Mouse (Mus musculus) liver, embryonic 12.5 days (tissue): ENCODE data around the gene Ccdc57. TPM values are rescaled to one million over a fixed set of nuclear protein-coding genes. Genes with fewer than 3 reads are reported as not detected.
A peak's percentile ranks its signal among the peaks of the same experiment; 100 is the strongest.

ENCODE experiments used
- ATAC-seq: fragments of 200-750 bp; cut with Nextera tagmentation; 2 replicates; pipeline ENCODE4 v1.8.0; 2017; ENCODE audit warnings: moderate number of reproducible peaks, mild to moderate bottlenecking, moderate library complexity
- H3K27ac ChIP-seq: fragments of 300-500 bp; sonication (generic); 2 replicates; pipeline ENCODE4 v1.5.1; 2016; ENCODE audit warnings: mild to moderate bottlenecking
- H3K27me3 ChIP-seq: fragments of 300-500 bp; sonication (generic); replicated peaks from 2 replicates; pipeline ENCODE4 v1.6.1; 2016; ENCODE audit warnings: mild to moderate bottlenecking, moderate library complexity
- H3K36me3 ChIP-seq: fragments of 300-500 bp; sonication (generic); 2 replicates; pipeline ENCODE4 v1.6.1; 2016; ENCODE audit warnings: mild to moderate bottlenecking, moderate library complexity
- H3K4me1 ChIP-seq: fragments of 300-500 bp; sonication (generic); 2 replicates; pipeline ENCODE4 v1.6.1; 2016
- H3K4me2 ChIP-seq: fragments of 300-500 bp; sonication (generic); 2 replicates; pipeline ENCODE4 v1.6.1; 2016; ENCODE audit warnings: mild to moderate bottlenecking, moderate library complexity
- H3K4me3 ChIP-seq: fragments of 300-500 bp; sonication (generic); 2 replicates; pipeline ENCODE4 v1.5.1; 2016; ENCODE audit warnings: mild to moderate bottlenecking, moderate library complexity
- H3K9ac ChIP-seq: fragments of 300-500 bp; sonication (generic); 2 replicates; pipeline ENCODE4 v1.6.1; 2016; ENCODE audit warnings: mild to moderate bottlenecking, moderate library complexity
- H3K9me3 ChIP-seq: fragments of 300-500 bp; sonication (generic); replicated peaks from 2 replicates; pipeline ENCODE4 v1.6.1; 2016; ENCODE audit warnings: mild to moderate bottlenecking, moderate library complexity
- WGBS: fragments of 180-500 bp; shearing (Covaris S2); methylation state at CpG from one replicate; pipeline ENCODE4 v1.1.7; 2016; ENCODE audit not compliant: insufficient replicate concordance; 5-methylcytosine and 5-hydroxymethylcytosine counted together
- polyA plus RNA-seq: library from polyadenylated mRNA; unstranded; fragments of >200 nt; fragmentation: Nextera tagmentation; extraction: Ambion mirVana; gene quantifications from 2 replicates; pipeline ENCODE4 v1.2.1, GENCODE M21; 2016

The Ccdc57 gene
- polyA plus RNA-seq, 1 experiment from 2014 or later, result 3.2 TPM

GRCm38 (mm10) chr11:120950281-120951202, 17.9 kb upstream of the Ccdc57 start:
- H3K36me3 ChIP-seq, result peaks cover 29% of the 10 kb centered on the region
- H3K27ac ChIP-seq, result peak overlapping the region; percentile 95
- H3K4me2 ChIP-seq, result peak overlapping the region; percentile 96
- H3K9ac ChIP-seq, result peak overlapping the region; percentile 95
- peak; percentile 87 for ATAC-seq
- H3K4me1 ChIP-seq, result peaks cover 70% of the 10 kb centered on the region
- no peaks in the 10 kb centered on the region for H3K9me3 ChIP-seq
- H3K4me3 ChIP-seq, result peak overlapping the region; percentile 76
- peaks cover 28% of the 10 kb centered on the region for H3K27me3 ChIP-seq
- 2% methylated on average over 39 of the region's 39 CpGs for WGBS

DNA sequence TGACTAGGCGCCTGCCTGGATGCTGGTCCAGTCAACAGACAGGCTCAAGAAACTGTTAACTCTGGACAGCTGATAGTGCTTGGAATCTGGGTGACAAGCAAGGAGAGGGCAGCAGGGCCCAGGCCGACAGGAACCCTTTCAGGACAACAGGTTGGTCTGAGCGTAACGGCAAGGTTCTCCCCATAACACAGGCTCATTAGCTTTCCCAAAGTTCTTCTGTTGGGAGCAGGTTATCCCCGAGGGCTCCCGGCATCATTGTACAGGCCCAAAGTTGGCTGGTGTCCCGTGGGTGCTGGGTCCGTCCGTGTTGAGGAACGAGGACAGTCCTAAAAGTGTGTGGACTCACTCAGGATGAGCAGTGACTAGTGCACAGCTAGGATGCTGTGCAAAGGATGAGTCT, 17.2 kb upstream of the Ccdc57 start:
- Histone ChIP-seq H3K4me1 (peaks cover 66% of the 10 kb centered on the region), H3K27me3 (peaks cover 35% of the 10 kb centered on the region), H3K9ac (peak overlapping the region; percentile 95), H3K36me3 (peaks cover 22% of the 10 kb centered on the region), H3K9me3 (no peaks in the 10 kb centered on the region), H3K4me3 (peak overlapping the region; percentile 76), H3K27ac (peak overlapping the region; percentile 95), H3K4me2 (peak overlapping the region; percentile 96)
- WGBS, result 24% methylated on average over 10 of the region's 10 CpGs
- no peak for ATAC-seq

DNA sequence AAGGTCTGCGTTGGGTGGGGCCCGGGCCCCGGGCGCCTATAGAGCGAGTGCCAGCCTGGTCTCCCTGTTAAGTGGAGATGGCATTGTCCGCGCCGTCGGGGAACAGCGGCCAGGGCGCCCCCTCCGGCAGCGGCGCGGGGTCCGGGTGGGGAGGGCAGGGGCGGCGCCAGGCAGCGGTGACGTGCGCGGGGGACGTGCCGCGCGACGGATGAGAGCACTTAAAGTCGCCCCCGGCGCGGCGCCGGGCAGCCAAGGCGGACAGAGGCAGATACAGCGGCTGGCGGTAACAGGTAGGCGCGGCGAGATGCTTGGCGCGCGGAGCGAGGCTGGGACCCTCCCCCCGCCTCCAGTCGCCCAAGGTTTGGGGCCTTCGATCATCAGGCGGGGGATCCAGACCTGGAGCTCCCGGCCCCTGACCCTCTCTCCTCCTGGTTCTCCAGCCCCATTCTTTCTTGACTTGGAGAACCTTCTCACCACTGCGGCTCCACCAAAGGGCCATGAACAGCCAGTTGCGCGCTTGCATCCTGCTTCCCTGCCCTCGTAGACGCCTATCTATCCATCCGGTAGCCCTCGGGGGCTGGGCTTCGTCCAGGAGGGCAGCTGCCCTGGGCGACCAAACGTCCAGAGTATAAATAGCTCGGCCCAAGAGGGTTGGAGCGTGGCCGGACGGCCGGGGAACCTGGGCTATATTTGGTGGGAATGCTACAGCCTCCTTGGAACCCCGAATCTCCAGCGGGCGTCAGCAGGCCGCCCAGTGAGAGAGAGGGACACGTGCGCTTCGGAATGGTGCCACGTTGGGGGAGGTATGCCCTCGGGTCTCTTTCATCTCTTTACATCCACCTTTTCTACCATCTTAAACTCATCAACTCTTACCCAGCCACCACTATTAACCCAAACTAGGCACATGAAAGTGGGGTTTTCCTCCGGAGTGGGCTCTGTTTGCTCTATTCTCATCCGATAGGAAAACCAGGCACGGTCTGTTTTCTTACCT, 16.5 kb upstream of the Ccdc57 start:
- peaks cover 41% of the 10 kb centered on the region for H3K27me3 ChIP-seq
- peak overlapping the region; percentile 76 for H3K4me3 ChIP-seq
- H3K36me3 ChIP-seq, result peaks cover 15% of the 10 kb centered on the region
- H3K4me2 ChIP-seq, result peak overlapping the region; percentile 96
- peaks cover 58% of the 10 kb centered on the region for H3K4me1 ChIP-seq
- H3K9me3 ChIP-seq, result no peaks in the 10 kb centered on the region
- peak overlapping the region; percentile 95 for H3K27ac ChIP-seq
- 2% methylated on average over 74 of the region's 75 CpGs for WGBS
- peak overlapping the region; percentile 95 for H3K9ac ChIP-seq
- peak; percentile 22 for ATAC-seq

- Histone ChIP-seq H3K27me3 (peaks cover 49% of the 10 kb centered on the region), H3K27ac (peak within 1 kb of the TSS; percentile 95), H3K4me2 (peak within 1 kb of the TSS; percentile 96), H3K9ac (peak within 1 kb of the TSS; percentile 95), H3K36me3 (peaks cover 7% of the 10 kb centered on the region; the same call in 1 of the 2 replicates), H3K4me1 (peaks cover 51% of the 10 kb centered on the region), H3K4me3 (peak within 1 kb of the TSS; percentile 76), H3K9me3 (no peaks in the 10 kb centered on the region)
- 10% methylated on average over 12 of the region's 12 CpGs for WGBS
- no peak for ATAC-seq
Measured at GRCm38 (mm10) chr11:120948328-120948727, 15.7 kb upstream of the Ccdc57 start, which contains the start of gene Slc16a3. Gene Slc16a3, plus strand, starts transcription at chr11:120948480.

DNA sequence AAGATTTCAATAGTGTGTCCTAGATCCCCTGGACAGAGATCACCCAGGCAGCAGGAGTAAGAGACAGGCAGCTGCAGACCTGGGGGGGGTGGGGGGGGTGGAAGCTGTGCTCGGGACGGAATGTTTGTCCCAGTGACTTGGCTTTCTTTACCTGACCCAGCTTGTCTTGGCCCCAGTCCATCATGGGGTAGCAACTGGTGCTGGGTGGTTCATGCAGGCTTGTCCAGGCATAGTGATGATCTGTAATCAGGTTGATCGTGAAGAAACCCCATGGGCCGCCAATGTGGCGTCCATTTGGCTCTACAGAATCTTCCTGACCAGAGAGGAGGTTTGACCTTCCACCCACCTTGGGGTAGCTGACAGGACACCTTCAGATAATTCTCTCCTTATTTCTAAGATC, 13.3 kb upstream of the Ccdc57 start:
- peaks cover 27% of the 10 kb centered on the region for H3K4me1 ChIP-seq
- H3K9ac ChIP-seq, result no peak overlapping the region
- 86% methylated on average over 5 of the region's 5 CpGs for WGBS
- no peak overlapping the region for H3K27ac ChIP-seq
- no peaks in the 10 kb centered on the region for H3K36me3 ChIP-seq
- H3K27me3 ChIP-seq, result peaks cover 50% of the 10 kb centered on the region
- no peak overlapping the region for H3K4me2 ChIP-seq
- no peaks in the 10 kb centered on the region for H3K9me3 ChIP-seq
- ATAC-seq, result no peak
- H3K4me3 ChIP-seq, result no peak overlapping the region

DNA sequence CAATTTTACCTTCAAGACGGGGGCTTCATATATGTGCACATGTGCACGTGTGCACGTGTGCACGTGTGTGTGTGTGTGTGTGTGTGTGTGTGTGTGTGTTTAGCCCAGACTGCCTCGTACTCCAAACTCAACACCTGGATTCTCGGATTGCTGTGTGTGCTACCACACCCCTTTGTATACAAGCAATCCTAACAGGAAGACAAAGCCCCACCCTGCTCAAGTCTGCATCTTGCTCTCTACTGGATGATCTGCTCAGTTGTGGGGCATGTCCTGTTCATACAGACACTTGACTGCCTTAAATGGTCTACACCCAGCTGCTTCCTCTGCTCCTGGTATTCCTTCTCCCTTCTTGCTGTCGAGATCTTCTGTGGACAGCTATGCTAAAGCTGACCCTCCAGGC, 12.6 kb upstream of the Ccdc57 start:
- Histone ChIP-seq H3K9ac (no peak overlapping the region), H3K4me2 (no peak overlapping the region), H3K9me3 (no peaks in the 10 kb centered on the region), H3K36me3 (no peaks in the 10 kb centered on the region), H3K4me3 (no peak overlapping the region), H3K27me3 (peaks cover 50% of the 10 kb centered on the region), H3K4me1 (peaks cover 23% of the 10 kb centered on the region), H3K27ac (no peak overlapping the region)
- ATAC-seq, result no peak
- 75% methylated on average over 7 of the region's 7 CpGs for WGBS

GRCm38 (mm10) chr11:120940959-120941358, 8.3 kb upstream of the Ccdc57 start:
- 84% methylated on average over 6 of the region's 6 CpGs for WGBS
- H3K4me1 ChIP-seq, result peaks cover 25% of the 10 kb centered on the region
- H3K4me3 ChIP-seq, result no peak overlapping the region
- no peak overlapping the region for H3K9ac ChIP-seq
- no peak for ATAC-seq
- H3K9me3 ChIP-seq, result no peaks in the 10 kb centered on the region
- H3K36me3 ChIP-seq, result no peaks in the 10 kb centered on the region
- H3K27ac ChIP-seq, result no peak overlapping the region
- peaks cover 25% of the 10 kb centered on the region for H3K27me3 ChIP-seq
- H3K4me2 ChIP-seq, result no peak overlapping the region

DNA sequence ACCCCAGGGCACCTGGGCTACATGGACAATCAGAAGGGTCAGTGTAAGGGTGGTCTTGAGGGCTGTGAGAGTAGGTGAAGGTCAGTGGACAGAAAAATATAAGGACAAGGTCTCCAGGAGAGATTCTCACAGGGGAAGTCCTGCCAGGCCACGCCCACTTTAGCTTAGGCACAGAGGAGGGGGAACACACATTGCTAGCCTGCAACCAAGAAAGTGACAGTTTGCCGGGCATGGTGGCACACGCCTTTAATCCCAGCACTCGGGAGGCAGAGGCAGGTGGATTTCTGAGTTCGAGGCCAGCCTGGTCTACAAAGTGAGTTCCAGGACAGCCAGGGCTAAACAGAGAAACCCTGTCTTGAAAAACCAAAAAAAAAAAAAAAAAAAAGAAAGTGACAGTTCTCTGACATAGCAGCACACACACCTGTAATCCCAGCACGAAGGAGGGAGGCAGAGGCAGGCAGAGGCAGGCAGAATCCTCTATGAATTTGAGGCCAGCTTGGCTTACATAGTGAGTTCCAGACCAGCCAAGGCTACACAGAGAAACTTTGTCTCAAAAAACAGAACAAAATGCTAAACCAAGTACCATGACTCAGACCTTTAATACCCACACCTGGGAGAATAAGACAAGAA, 7.2 kb upstream of the Ccdc57 start:
- ATAC-seq, result no peak
- 19% methylated on average over 6 of the region's 6 CpGs for WGBS

DNA sequence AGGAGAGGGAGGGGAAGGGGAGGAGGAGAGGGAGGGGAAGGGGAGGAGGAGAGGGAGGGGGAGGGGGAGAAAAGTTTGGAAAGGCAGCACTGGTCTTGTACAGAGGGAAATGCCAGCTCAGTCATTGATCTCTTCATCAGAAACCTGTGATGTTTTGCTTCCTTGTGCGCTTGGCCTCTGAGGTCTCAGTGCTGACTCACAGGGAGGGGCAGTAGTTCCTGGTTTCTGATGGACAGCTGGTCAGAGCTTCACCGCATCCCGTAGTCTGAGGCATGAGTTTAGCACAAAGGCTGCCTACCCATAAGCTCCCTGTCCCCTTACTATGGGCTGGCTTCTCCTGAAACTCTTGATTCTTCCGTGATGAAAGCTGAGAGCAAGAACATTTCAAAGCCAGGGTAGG, 6.1 kb upstream of the Ccdc57 start:
- H3K27me3 ChIP-seq, result peaks cover 5% of the 10 kb centered on the region; the same call in 1 of the 2 replicates
- peak overlapping the region; percentile 21 for H3K4me2 ChIP-seq
- H3K9me3 ChIP-seq, result no peaks in the 10 kb centered on the region
- ATAC-seq, result peak; percentile 76
- no peak overlapping the region; the same call in 1 of the 2 replicates for H3K9ac ChIP-seq
- WGBS, result 8% methylated on average over 4 of the region's 4 CpGs
- peak overlapping the region; percentile 62 for H3K27ac ChIP-seq
- H3K36me3 ChIP-seq, result no peaks in the 10 kb centered on the region
- no peak overlapping the region for H3K4me3 ChIP-seq
- peaks cover 25% of the 10 kb centered on the region for H3K4me1 ChIP-seq

More for the DNA sequence above, 7.2 kb upstream of the Ccdc57 start:
- Histone ChIP-seq H3K9me3 (no peaks in the 10 kb centered on the region), H3K4me3 (no peak overlapping the region), H3K27me3 (peaks cover 15% of the 10 kb centered on the region), H3K36me3 (no peaks in the 10 kb centered on the region), H3K27ac (peak overlapping the region; percentile 62), H3K9ac (no peak overlapping the region), H3K4me2 (no peak overlapping the region), H3K4me1 (peaks cover 25% of the 10 kb centered on the region)

DNA sequence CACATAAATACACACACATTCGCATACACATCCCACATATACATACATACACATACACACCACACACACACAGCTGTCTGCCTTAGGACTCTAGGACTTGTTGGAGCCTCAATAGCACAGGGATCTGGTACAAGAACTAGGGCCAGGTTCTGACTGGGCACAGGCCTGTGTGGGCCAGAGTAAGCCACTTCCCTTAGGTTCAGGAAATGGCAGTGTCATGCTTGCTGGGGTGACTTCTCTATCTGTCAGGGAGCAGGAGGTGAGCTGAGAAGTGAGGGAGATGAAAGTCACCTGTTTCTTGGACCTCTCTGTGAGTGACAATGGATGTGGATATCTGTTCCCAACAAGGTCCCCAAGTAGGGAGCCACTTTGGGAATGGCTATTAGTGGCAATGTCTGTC, 5.3 kb upstream of the Ccdc57 start:
- peak; percentile 82 for ATAC-seq
- Histone ChIP-seq H3K9ac (no peak overlapping the region), H3K4me3 (no peak overlapping the region), H3K4me2 (no peak overlapping the region), H3K27ac (peak overlapping the region; percentile 62), H3K27me3 (no peaks in the 10 kb centered on the region), H3K4me1 (peaks cover 31% of the 10 kb centered on the region), H3K9me3 (no peaks in the 10 kb centered on the region), H3K36me3 (no peaks in the 10 kb centered on the region)
- 90% methylated on average over 1 of the region's 1 CpGs for WGBS

DNA sequence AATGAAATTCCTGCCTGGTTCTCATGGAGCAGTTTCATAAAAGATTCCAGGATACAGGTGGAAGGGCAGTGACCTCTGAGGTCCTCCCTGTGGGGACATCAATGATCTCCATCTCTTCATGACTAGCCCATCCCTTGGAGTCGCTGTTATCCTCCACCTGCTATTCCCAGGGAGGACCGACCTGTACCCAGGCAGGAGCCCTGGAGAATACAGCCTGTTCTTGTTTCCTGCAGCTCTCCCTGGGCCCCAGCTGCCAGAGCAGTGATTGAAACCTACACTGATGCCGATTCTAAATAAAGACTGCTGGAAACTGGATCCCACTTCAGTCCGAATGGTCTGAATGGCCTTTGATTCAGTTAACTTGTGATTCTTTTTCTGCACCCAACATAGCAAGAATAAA, 1.2 kb downstream of the Ccdc57 start:
- 0 out of 2 replicates have a peak, but pooled peaks cover 3% of the 10 kb centered on the region for H3K9me3 ChIP-seq
- H3K27ac ChIP-seq, result no peak overlapping the region
- no peak for ATAC-seq
- no peak overlapping the region; the same call in 1 of the 2 replicates for H3K4me3 ChIP-seq
- H3K36me3 ChIP-seq, result peaks cover 24% of the 10 kb centered on the region; the same call in 1 of the 2 replicates
- H3K27me3 ChIP-seq, result no peaks in the 10 kb centered on the region
- H3K9ac ChIP-seq, result no peak overlapping the region
- H3K4me2 ChIP-seq, result no peak overlapping the region; the same call in 1 of the 2 replicates
- 84% methylated on average over 4 of the region's 4 CpGs for WGBS
- H3K4me1 ChIP-seq, result peaks cover 57% of the 10 kb centered on the region
